Mouse (Mus musculus) liver, adult 2 months (tissue): ENCODE results near the gene Pde4d. TPM values are rescaled to one million over a fixed set of nuclear protein-coding genes. Genes with fewer than 3 reads are reported as not detected.

Experiments used
- DNase-seq: peaks from one replicate; pipeline ENCODE4 v3.0.0-alpha.2; 2011; ENCODE audit warnings: low read depth, low spot score; ENCODE audit errors: extremely low read depth
- H3K27ac ChIP-seq: fragments of 200-500 bp; replicated peaks from 2 replicates; pipeline ENCODE4 v1.5.1; 2012; ENCODE audit warnings: low read depth, mild to moderate bottlenecking, control low read depth, inconsistent platforms, low read length; ENCODE audit not compliant: insufficient read depth
- H3K27me3 ChIP-seq: fragments of 200-500 bp; 2 replicates; pipeline ENCODE4 v1.6.1; 2012; ENCODE audit warnings: mild to moderate bottlenecking, moderate library complexity, low read length, inconsistent platforms; ENCODE audit not compliant: control insufficient read depth, insufficient read depth
- H3K36me3 ChIP-seq: fragments of 200-500 bp; 2 replicates; pipeline ENCODE4 v1.6.1; 2012; ENCODE audit warnings: low read length, inconsistent platforms; ENCODE audit not compliant: control insufficient read depth, insufficient read depth
- H3K4me1 ChIP-seq: fragments of 200-500 bp; 2 replicates; pipeline ENCODE4 v1.6.1; 2011; ENCODE audit warnings: low read length; ENCODE audit not compliant: control insufficient read depth, insufficient read depth
- H3K4me3 ChIP-seq: fragments of 200-500 bp; 2 replicates; pipeline ENCODE4 v1.5.1; 2011; ENCODE audit warnings: low read depth, mild to moderate bottlenecking, control low read depth, low read length, moderate library complexity; ENCODE audit not compliant: insufficient read depth
- H3K79me2 ChIP-seq: fragments of 200-500 bp; 2 replicates; pipeline ENCODE4 v1.6.1; 2012; ENCODE audit warnings: inconsistent platforms, mild to moderate bottlenecking, low read length, moderate library complexity; ENCODE audit not compliant: control insufficient read depth, insufficient read depth
- H3K9ac ChIP-seq: fragments of 200-500 bp; 2 replicates; pipeline ENCODE4 v1.6.1; 2012; ENCODE audit warnings: low read depth, mild to moderate bottlenecking, control low read depth, inconsistent platforms, low read length
- CTCF ChIP-seq: fragments of 200-500 bp; IDR thresholded peaks from 2 replicates; pipeline ENCODE4 v1.5.1; 2011; ENCODE audit warnings: low read depth, low read length, control low read depth
- POLR2A ChIP-seq: fragments of 200-500 bp; IDR thresholded peaks from 2 replicates; pipeline ENCODE4 v1.6.1; 2011; ENCODE audit warnings: low read length, control low read depth; ENCODE audit not compliant: insufficient read depth; ENCODE audit errors: extremely low read depth
- WGBS: fragments of 180-500 bp; shearing (Covaris S2); methylation state at CpG from one replicate; pipeline ENCODE4 v1.1.7; 2018; 5-methylcytosine and 5-hydroxymethylcytosine counted together
- polyA plus RNA-seq: library from polyadenylated mRNA; depleted of rRNA; stranded (reverse); fragments of >200 nt; gene quantifications from 2 replicates; pipeline ENCODE4 v1.2.3, GENCODE M21; 2012
- total RNA-seq: library from RNA; depleted of rRNA; stranded (reverse); fragments of >200 nt; gene quantifications from 2 replicates; pipeline ENCODE4 v1.2.3, GENCODE M21; 2014

Gene Pde4d
- total and polyA plus RNA-seq, 2 experiments: 2.3 to 13.6 TPM

DNA sequence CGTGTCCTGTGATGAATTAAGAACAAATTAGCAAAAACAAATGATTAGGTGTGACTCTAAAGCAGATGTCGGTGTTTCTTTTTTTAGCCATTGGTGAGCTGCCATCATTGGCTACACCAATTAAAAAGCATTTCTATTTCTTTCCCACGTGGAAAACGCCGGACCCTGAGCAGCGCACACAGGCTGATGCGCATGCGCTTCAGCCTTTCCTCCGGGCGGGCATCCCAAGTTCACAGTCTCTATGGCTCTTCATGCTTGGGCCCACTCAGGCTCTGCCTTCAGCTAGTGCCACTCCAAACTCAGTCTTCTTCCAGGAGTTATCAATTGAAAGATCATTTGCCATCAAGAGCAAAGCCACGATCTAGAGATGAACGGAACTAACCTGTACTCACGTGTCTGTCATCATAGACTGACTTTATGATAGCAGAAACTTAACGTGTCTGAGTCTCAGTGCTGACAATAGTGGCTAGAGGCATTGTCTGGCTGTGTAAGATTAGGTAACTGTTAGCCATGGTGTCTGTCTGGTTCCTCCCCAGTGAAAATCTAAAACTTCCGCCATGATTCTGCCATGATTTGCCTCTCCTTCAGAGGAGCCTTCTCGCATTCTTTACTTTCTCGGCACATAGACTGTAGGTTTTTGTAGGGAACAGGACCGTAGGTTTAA, 1175.8 kb downstream of the Pde4d start:
- Histone ChIP-seq H3K9ac (no peak overlapping the region), H3K36me3 (no peaks in the 10 kb centered on the region), H3K27ac (no peak overlapping the region), H3K79me2 (peaks cover 4% of the 10 kb centered on the region; the same call in 1 of the 2 replicates), H3K4me3 (no peak overlapping the region), H3K4me1 (no peaks in the 10 kb centered on the region), H3K27me3 (no peaks in the 10 kb centered on the region)
- TF ChIP-seq CTCF: no peak
- TF ChIP-seq POLR2A: no peak
- DNase-seq: no peak
- WGBS: 93% methylated on average over 18 of the region's 18 CpGs

DNA sequence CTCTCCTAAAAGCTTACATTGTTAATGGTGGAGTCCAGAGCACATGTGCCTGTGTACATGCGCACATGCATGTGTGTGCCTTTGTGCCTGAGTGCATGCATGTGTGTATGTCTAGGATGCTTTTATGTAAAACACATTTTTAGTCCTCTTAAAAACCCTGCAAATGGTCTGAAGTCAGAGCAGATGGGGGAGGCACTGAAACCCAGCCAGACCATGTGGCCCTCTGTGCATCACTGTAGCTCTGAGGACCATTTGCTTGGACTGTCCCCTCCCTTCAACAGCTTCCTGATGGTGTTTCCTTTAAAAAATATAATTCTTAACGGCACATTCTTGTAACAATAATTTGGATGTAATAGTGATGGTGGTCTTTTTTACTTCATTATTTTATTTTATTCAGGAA, 1177.5 kb downstream of the Pde4d start:
- H3K27me3 ChIP-seq: no peaks in the 10 kb centered on the region
- peaks cover 6% of the 10 kb centered on the region for H3K4me1 ChIP-seq
- H3K4me3 ChIP-seq: no peak overlapping the region
- no peak for DNase-seq
- H3K9ac ChIP-seq: no peak overlapping the region
- H3K79me2 ChIP-seq: peaks cover 4% of the 10 kb centered on the region; the same call in 1 of the 2 replicates
- WGBS: 83% methylated on average over 2 of the region's 2 CpGs
- no peaks in the 10 kb centered on the region for H3K36me3 ChIP-seq
- TF ChIP-seq POLR2A (no peak), CTCF (no peak)
- no peak overlapping the region for H3K27ac ChIP-seq

DNA sequence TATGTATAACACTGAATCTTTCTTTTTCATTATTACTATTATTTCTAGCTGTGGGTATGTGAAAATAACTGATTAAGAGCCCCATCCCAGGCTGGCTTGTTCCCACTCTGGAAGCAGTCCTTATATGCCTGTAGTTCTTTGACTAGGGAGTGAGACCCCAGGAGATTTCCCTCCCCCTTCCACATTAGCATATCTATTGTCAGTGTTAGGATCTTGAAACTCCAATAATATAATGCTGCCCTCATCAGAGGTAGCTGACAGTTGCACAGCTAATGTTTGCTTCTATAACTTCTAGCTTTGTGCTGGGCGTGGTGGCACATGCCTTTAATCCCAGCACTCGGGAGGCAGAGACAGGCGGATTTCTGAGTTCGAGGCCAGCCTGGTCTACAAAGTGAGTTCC, 1178.9 kb downstream of the Pde4d start:
- no peak for DNase-seq
- WGBS: 95% methylated on average over 4 of the region's 4 CpGs
- no peak overlapping the region for H3K27ac ChIP-seq

GRCm38 (mm10) chr13:109629216-109629615, 1179.5 kb downstream of the Pde4d start:
- Histone ChIP-seq H3K27me3 (no peaks in the 10 kb centered on the region), H3K4me3 (no peak overlapping the region), H3K36me3 (no peaks in the 10 kb centered on the region), H3K79me2 (peaks cover 4% of the 10 kb centered on the region; the same call in 1 of the 2 replicates), H3K27ac (no peak overlapping the region), H3K9ac (no peak overlapping the region), H3K4me1 (peaks cover 16% of the 10 kb centered on the region)
- no peak for DNase-seq
- TF ChIP-seq POLR2A: no peak
- no peak for TF ChIP-seq CTCF
- 95% methylated on average over 5 of the region's 5 CpGs for WGBS

More for the DNA sequence above, 1178.9 kb downstream of the Pde4d start:
- Histone ChIP-seq H3K4me1 (peaks cover 11% of the 10 kb centered on the region), H3K9ac (no peak overlapping the region), H3K27me3 (no peaks in the 10 kb centered on the region), H3K79me2 (peaks cover 4% of the 10 kb centered on the region; the same call in 1 of the 2 replicates), H3K36me3 (no peaks in the 10 kb centered on the region), H3K4me3 (no peak overlapping the region)
- no peak for TF ChIP-seq CTCF
- no peak for TF ChIP-seq POLR2A

- Histone ChIP-seq H3K36me3 (no peaks in the 10 kb centered on the region), H3K4me1 (peaks cover 21% of the 10 kb centered on the region), H3K27me3 (no peaks in the 10 kb centered on the region), H3K9ac (no peak overlapping the region), H3K27ac (0 out of 2 replicates have a peak overlapping the region, but pooled peaks have one; percentile 17), H3K79me2 (no peaks in the 10 kb centered on the region; the same call in 1 of the 2 replicates), H3K4me3 (no peak overlapping the region)
- WGBS: 50% methylated on average over 10 of the region's 10 CpGs
- TF ChIP-seq CTCF: no peak
- TF ChIP-seq POLR2A: no peak
- DNase-seq: no peak
Observed at GRCm38 (mm10) chr13:109631399-109632026, 1181.8 kb downstream of the Pde4d start.
